Mouse (Mus musculus): ENCODE data around the gene Mfsd4b2.

DNA sequence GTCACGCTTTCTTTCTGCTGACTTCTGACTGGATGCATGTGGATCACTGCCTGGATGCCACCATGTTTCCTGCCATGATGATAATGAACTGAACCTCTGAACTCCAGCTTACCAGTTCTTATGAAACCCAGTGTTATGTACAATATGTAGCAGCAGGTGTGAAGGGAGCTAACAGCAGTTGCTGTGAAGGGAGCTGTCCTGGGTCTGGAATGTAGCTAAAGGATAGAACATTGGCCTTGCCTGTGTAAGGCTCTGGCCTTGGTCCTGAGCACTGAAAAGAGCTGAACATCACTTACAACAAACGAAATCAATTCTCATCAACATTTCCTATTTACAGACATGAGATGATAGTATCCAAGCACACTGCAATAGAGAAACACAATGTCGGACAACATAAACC, 40.8 kb upstream of the Mfsd4b2 start:
- TF ChIP-seq CTCF (conservative IDR thresholded peaks at IDR 0.05 in 1 of 2, IDR thresholded peaks at IDR 0.05 in 1 of 2; ENCODE audit: low read depth in 2 of 2, low read length in 2 of 2) (no peak), POLR2AphosphoS2 (IDR thresholded peaks at IDR 0.05; ENCODE audit: low read depth, low read length) (no peak), MAFK (IDR thresholded peaks at IDR 0.05; ENCODE audit: insufficient replicate concordance, low read length) (no peak), HCFC1 (IDR thresholded peaks at IDR 0.05; ENCODE audit: low read depth, low read length) (no peak), JUND (conservative IDR thresholded peaks at IDR 0.05; ENCODE audit: low read depth, low read length) (no peak), ZNF384 (IDR thresholded peaks at IDR 0.05; ENCODE audit: low read depth, low read length) (no peak), ETS1 (conservative IDR thresholded peaks at IDR 0.05; ENCODE audit: low read depth, low read length) (no peak), UBTF (IDR thresholded peaks at IDR 0.05; ENCODE audit: low read depth, low read length) (no peak)

All from CH12.LX (cell line).